Mouse (Mus musculus): ENCODE measurements at regions not wholly inside any gene's neighbourhood (a gene's known extent, or its start where the extent isn't known, plus 50 kb on each side); places are given as distances from the start of the nearest gene placed in this dataset.

GRCm38 (mm10) chr2:50495141-50496056, 198.8 kb upstream of the Mmadhc start:
- H3K4me3 ChIP-seq (replicated peaks; ENCODE audit: extremely low read depth, low read depth, low read length): no peak overlapping the region
- no peaks in the 10 kb centered on the region for H3K4me1 ChIP-seq (ENCODE audit: control insufficient read depth, insufficient read depth, low read length)
- no peak for TF ChIP-seq POLR2A (IDR thresholded peaks at IDR 0.05; ENCODE audit: borderline replicate concordance, extremely low read depth, low read depth, low read length)
- WGBS: 45% methylated on average over 5 of the region's 5 CpGs
- DNase-seq: no peak

GRCm38 (mm10) chr2:50493597-50494335, 197.2 kb upstream of the Mmadhc start:
- 43% methylated on average over 4 of the region's 4 CpGs for WGBS
- Histone ChIP-seq H3K4me3 (replicated peaks; ENCODE audit: extremely low read depth, low read depth, low read length) (no peak overlapping the region), H3K4me1 (ENCODE audit: control insufficient read depth, insufficient read depth, low read length) (no peaks in the 10 kb centered on the region)
- TF ChIP-seq POLR2A (IDR thresholded peaks at IDR 0.05; ENCODE audit: borderline replicate concordance, extremely low read depth, low read depth, low read length) (no peak), CTCF (IDR thresholded peaks at IDR 0.05; ENCODE audit: insufficient read depth, low read length) (no peak)
- DNase-seq: no peak

GRCm38 (mm10) chr2:50463799-50464198, 167.2 kb upstream of the Mmadhc start:
- no peak overlapping the region for H3K4me3 ChIP-seq (replicated peaks; ENCODE audit: extremely low read depth, low read depth, low read length)
- WGBS: 64% methylated on average over 4 of the region's 4 CpGs
- H3K4me1 ChIP-seq (ENCODE audit: control insufficient read depth, insufficient read depth, low read length): no peaks in the 10 kb centered on the region
- no peak for TF ChIP-seq CTCF (IDR thresholded peaks at IDR 0.05; ENCODE audit: insufficient read depth, low read length)
- TF ChIP-seq POLR2A (IDR thresholded peaks at IDR 0.05; ENCODE audit: borderline replicate concordance, extremely low read depth, low read depth, low read length): no peak
- no peak for DNase-seq

GRCm38 (mm10) chr2:50462378-50462777, 165.8 kb upstream of the Mmadhc start:
- H3K4me1 ChIP-seq (ENCODE audit: control insufficient read depth, insufficient read depth, low read length): no peaks in the 10 kb centered on the region
- TF ChIP-seq CTCF (IDR thresholded peaks at IDR 0.05; ENCODE audit: insufficient read depth, low read length) (no peak), POLR2A (IDR thresholded peaks at IDR 0.05; ENCODE audit: borderline replicate concordance, extremely low read depth, low read depth, low read length) (no peak)
- H3K4me3 ChIP-seq (replicated peaks; ENCODE audit: extremely low read depth, low read depth, low read length): no peak overlapping the region
- WGBS: 93% methylated on average over 1 of the region's 1 CpGs
- DNase-seq: no peak

GRCm38 (mm10) chr2:50456654-50457053, 160.1 kb upstream of the Mmadhc start:
- H3K4me1 ChIP-seq (ENCODE audit: control insufficient read depth, insufficient read depth, low read length): no peaks in the 10 kb centered on the region
- TF ChIP-seq CTCF (IDR thresholded peaks at IDR 0.05; ENCODE audit: insufficient read depth, low read length) (no peak), POLR2A (IDR thresholded peaks at IDR 0.05; ENCODE audit: borderline replicate concordance, extremely low read depth, low read depth, low read length) (no peak)
- no peak for DNase-seq
- no peak overlapping the region for H3K4me3 ChIP-seq (replicated peaks; ENCODE audit: extremely low read depth, low read depth, low read length)
- WGBS: 63% methylated on average over 1 of the region's 1 CpGs

GRCm38 (mm10) chr2:50448117-50448516, 151.5 kb upstream of the Mmadhc start:
- no peak for DNase-seq
- Histone ChIP-seq H3K4me1 (ENCODE audit: control insufficient read depth, insufficient read depth, low read length) (no peaks in the 10 kb centered on the region), H3K4me3 (replicated peaks; ENCODE audit: extremely low read depth, low read depth, low read length) (no peak overlapping the region)
- TF ChIP-seq POLR2A (IDR thresholded peaks at IDR 0.05; ENCODE audit: borderline replicate concordance, extremely low read depth, low read depth, low read length) (no peak), CTCF (IDR thresholded peaks at IDR 0.05; ENCODE audit: insufficient read depth, low read length) (no peak)

- Histone ChIP-seq H3K4me1 (ENCODE audit: control insufficient read depth, insufficient read depth, low read length) (no peaks in the 10 kb centered on the region), H3K4me3 (replicated peaks; ENCODE audit: extremely low read depth, low read depth, low read length) (no peak overlapping the region)
- WGBS: 53% methylated on average over 2 of the region's 2 CpGs
- TF ChIP-seq POLR2A (IDR thresholded peaks at IDR 0.05; ENCODE audit: borderline replicate concordance, extremely low read depth, low read depth, low read length): no peak
- TF ChIP-seq CTCF (IDR thresholded peaks at IDR 0.05; ENCODE audit: insufficient read depth, low read length): no peak
- no peak for DNase-seq
These were observed 149.4 kb upstream of the Mmadhc start for GRCm38 (mm10) chr2:50445963-50446485.

- H3K4me1 ChIP-seq (ENCODE audit: control insufficient read depth, insufficient read depth, low read length): no peaks in the 10 kb centered on the region
- H3K4me3 ChIP-seq (replicated peaks; ENCODE audit: extremely low read depth, low read depth, low read length): no peak overlapping the region
- no peak for DNase-seq
- no peak for TF ChIP-seq CTCF (IDR thresholded peaks at IDR 0.05; ENCODE audit: insufficient read depth, low read length)
- TF ChIP-seq POLR2A (IDR thresholded peaks at IDR 0.05; ENCODE audit: borderline replicate concordance, extremely low read depth, low read depth, low read length): no peak
These were observed 143.7 kb upstream of the Mmadhc start for GRCm38 (mm10) chr2:50440333-50440732.

GRCm38 (mm10) chr2:50433166-50433565, 136.6 kb upstream of the Mmadhc start:
- 83% methylated on average over 4 of the region's 4 CpGs for WGBS
- H3K4me1 ChIP-seq (ENCODE audit: control insufficient read depth, insufficient read depth, low read length): no peaks in the 10 kb centered on the region
- no peak for TF ChIP-seq POLR2A (IDR thresholded peaks at IDR 0.05; ENCODE audit: borderline replicate concordance, extremely low read depth, low read depth, low read length)
- TF ChIP-seq CTCF (IDR thresholded peaks at IDR 0.05; ENCODE audit: insufficient read depth, low read length): no peak
- H3K4me3 ChIP-seq (replicated peaks; ENCODE audit: extremely low read depth, low read depth, low read length): no peak overlapping the region
- DNase-seq: no peak

Measured in lung, adult 2 months (tissue).